Mouse (Mus musculus): ENCODE data around the gene Hba-a2.

DNA sequence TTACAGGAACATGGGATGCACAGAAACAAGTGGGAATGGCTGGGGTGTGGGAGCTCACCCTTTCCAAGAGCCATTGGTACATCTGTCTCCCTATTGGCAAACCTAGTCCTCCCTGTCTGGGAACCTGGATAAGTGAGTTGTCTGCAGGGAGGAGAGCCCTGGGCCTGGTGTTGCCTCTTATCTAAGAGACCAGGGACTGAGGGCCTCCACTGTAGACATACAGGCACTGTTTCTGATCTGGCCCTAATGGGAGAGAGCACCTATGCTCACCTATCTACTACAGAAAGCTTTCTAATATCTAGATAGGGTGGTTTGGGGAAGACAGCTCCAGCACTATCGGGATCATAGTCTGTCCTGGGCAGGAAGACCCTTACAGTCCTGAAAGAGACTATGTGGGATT, 40.1 kb upstream of the Hba-a2 start:
- TF ChIP-seq CTCF (IDR thresholded peaks at IDR 0.05; ENCODE audit: borderline replicate concordance, control insufficient read depth, extremely low read depth, insufficient read depth, low read length, poor library complexity), result no peak
- no peak for TF ChIP-seq POLR2A (IDR thresholded peaks at IDR 0.05; ENCODE audit: control insufficient read depth, extremely low read depth, insufficient read depth, low read length, poor library complexity)

All from thymus, adult 2 months (tissue).